Mouse (Mus musculus) E14TG2a.4 (cell line): ENCODE measurements around the gene Podn.

ENCODE experiments used
- CTCF ChIP-seq: conservative IDR thresholded peaks from 2 replicates; pipeline ENCODE4 v1.5.1; 2014; ENCODE audit warnings: low read length
- NANOG ChIP-seq: IDR thresholded peaks from 2 replicates; pipeline ENCODE4 v1.6.1; 2014; ENCODE audit warnings: borderline replicate concordance, low read length, mixed read lengths

GRCm38 (mm10) chr4:108057247-108057646 lies 39.0 kb downstream of the Podn start:
- no peak for TF ChIP-seq CTCF
- no peak for TF ChIP-seq NANOG
